Mouse (Mus musculus) c-Kit-positive CD71-negative TER-119-negative erythroid progenitor cells, embryonic 14.5 days (primary cell): ENCODE measurements at regions not wholly inside any gene's neighbourhood (a gene's known extent, or its start where the extent isn't known, plus 50 kb on each side); places are given as distances from the start of the nearest gene placed in this dataset.
"Not testable (repeated sequence)": the region's sequence is repeated elsewhere in the genome, so short reads cannot be mapped to it uniquely, and the experiment has no call there.

Experiments used
- DNase-seq: peaks from one replicate; pipeline ENCODE4 v3.0.0-alpha.2; 2013; ENCODE audit warnings: low read depth

DNA sequence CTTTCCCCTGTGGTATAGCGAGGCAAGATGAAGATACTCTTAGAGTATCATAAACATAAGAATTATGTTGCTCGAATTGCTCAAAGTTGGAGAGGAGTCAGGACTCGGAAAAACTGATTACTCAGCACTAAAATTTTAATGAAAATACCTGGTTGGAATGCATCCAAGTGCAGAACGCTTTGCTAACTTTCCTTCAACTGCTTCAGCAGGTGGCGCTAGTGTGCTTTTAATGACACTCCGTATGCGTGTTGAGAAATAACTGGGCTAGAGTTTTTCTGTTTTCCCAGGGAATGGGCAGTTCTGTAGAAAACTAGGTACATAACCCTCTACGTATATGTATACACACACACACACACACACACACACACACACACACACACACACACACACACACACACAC, 221.0 kb downstream of the Grxcr1 start:
- DNase-seq = peak; percentile 14

GRCm38 (mm10) chr5:68253476-68253875, 221.8 kb downstream of the Grxcr1 start:
- no peak for DNase-seq

DNA sequence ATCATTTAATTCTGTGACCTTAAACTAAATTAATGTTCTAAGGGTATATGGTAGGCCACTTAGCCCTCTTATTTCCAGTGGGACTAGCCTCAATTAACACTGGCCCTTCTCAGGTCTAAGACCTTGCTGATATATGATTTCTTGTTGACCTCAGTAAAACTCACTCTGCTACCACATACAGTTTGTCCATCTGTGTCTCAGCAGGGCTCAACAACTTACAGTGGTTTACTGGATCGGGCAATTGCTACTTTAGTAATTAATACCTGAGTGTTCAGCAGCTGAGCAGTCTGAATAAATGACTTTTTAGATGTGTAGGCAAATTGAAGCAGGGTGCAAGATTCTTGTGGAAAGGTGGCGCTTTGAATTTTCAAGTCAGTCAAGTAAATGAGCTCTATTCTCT, 222.5 kb downstream of the Grxcr1 start:
- DNase-seq = no peak

DNA sequence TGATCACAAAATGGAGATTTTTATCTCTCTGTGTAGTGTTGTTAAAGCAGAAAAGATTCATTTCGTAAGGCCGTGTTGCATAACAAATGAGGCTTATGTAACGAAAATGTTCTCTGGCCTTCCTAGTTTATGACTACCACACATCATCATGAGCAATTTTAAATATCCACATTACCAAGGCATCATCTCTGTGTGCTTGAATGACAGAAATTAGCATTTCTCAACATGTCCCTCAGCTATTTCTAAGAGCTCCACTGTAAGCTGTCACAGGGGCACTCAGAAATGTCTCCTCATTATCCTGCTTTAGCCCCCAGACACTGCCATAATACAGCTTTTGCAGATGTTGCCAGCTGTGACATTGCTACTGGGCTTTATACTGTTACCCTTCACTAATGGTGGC, 232.6 kb downstream of the Grxcr1 start:
- DNase-seq = no peak

DNA sequence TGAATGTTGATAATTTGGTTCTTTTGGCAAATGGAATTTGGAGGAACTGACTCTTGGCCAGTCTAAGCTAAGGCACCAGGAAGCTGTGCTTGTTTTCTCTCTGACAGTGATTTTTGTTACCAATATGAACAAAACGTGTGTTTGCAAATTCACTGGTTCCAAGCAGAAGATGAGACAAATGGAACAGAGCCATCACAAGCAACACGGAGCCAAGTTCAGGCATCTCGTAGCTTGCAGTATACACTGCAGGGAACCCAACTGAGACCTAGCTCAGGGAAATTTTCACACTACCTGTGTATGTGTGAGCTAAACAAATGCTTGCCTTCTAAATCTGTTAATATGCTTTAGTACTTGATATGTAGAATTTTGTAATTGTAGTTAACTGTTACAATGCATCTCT, 242.6 kb downstream of the Grxcr1 start:
- DNase-seq = no peak

GRCm38 (mm10) chr5:68275558-68276263, 244.1 kb downstream of the Grxcr1 start:
- no peak for DNase-seq

DNA sequence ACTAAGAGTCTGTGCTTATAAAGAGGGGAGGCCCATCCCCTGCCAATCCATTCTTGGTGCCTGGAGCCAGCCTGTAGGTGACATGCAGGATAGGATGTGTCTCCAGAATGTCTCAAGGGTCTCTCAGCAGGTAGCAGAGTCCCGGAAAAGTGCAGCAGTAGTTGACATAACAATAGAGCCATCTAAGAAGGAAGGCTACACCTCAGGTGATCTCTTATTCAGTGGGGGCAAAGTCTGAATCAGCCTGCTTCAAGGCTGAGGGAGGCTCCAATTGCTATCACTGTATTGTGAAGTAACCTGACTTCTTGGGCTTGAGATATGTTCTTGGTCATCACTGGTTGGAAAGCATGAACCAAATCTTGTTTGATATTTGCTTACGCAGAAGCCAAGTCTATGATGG, 264.1 kb downstream of the Grxcr1 start:
- DNase-seq = not testable (repeated sequence)

DNA sequence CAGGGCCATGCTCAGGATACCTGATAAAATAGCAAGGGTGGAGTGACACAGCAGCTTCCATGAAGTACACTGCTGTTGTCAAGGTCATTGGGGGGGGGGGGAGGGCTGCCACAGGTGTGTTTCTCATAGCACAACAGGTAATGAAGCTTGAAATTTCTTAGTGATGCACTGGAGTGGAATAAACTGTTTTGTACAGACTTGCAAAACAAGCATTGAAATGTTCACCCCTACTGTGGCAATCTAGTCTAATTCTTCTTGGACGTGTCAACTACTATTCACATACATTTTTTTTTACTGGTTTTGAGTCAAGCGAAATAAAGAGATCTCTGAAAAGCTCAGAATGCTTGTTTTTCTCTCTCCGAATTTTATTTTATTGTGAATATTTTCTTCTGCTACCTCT, 281.6 kb downstream of the Grxcr1 start:
- no peak for DNase-seq

GRCm38 (mm10) chr5:68318979-68319378, 287.3 kb downstream of the Grxcr1 start:
- no peak for DNase-seq

GRCm38 (mm10) chr5:68326998-68327593, 295.5 kb downstream of the Grxcr1 start:
- no peak for DNase-seq

GRCm38 (mm10) chr5:68329311-68329710, 297.7 kb downstream of the Grxcr1 start:
- no peak for DNase-seq

DNA sequence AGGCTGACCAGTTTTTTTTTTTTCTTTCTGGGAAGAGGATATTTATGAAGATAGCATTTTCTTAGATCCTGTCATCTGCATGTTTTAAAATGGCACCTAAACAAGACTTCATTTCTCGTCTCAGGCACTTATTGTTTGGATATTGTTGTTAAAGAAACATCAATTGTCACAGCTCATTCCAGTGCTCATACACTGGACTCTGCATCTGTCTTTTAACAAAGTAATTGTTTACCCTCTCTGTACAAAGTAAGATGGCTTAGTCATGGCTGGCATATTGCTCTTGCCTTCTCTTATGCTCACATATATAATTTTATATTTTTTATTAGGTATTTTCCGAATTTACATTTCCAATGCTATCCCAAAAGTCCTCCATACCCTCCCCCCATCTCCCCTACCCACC, 298.2 kb downstream of the Grxcr1 start:
- DNase-seq = no peak

DNA sequence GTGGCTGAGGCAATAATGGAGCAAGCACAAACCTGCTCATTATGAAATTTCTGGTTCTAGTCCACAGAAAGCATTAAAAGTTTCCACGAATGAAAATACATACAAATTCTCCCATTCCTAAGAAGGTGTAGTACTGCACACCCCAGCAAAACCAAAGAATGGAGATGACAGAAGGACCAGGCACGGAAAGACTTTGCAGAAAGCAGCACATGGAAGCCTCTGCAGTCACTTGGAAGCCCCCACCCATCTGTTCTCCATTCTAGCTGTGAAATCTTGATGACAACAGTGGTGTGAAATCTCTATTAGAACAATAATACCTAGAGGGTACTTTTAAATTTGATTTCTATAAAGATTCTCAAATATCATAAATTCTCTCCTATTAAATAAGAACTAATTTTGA, 319.3 kb downstream of the Grxcr1 start:
- no peak for DNase-seq

GRCm38 (mm10) chr5:68351793-68352192, 320.2 kb downstream of the Grxcr1 start:
- DNase-seq = no peak

- DNase-seq = no peak
Measured at GRCm38 (mm10) chr5:68353211-68353610, 321.6 kb downstream of the Grxcr1 start.

- DNase-seq = not testable (repeated sequence)
Measured at GRCm38 (mm10) chr5:68353816-68354215, 322.2 kb downstream of the Grxcr1 start.

DNA sequence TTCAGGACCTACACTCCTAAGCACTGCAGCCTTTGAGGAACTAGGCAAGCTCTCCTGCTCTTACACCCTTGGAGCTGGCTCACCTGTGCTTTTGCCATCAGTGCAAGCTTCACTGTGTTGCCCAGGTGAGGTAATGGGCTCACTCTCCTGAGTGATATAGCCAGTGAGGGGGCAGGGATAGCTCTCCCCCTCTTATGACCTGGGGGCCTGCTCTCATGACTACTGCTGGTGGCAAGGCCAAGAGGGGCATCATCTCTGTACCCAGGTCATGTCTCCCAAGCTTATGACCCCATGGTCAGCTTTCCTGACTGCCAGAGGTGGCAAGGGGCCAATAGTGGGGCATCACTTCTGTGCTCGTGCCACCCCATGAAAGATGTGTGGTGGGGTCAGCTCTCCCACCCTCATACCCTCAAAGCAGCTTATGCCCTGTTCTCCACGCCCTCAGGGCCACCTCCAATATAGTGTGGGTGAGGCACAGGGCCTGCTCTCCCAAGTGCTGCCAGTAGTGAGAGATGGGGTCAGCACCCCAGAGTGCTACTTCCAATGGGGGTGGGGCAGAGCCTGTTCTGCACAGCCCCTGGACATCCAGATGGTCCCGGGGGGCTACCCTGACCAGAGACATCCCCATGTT, 330.1 kb downstream of the Grxcr1 start:
- DNase-seq = no peak

GRCm38 (mm10) chr5:68373082-68373481, 341.4 kb downstream of the Grxcr1 start:
- DNase-seq = no peak
